Mouse (Mus musculus) embryonic facial prominence, embryonic 14.5 days (tissue): ENCODE data around the gene Fndc3b. TPM values are rescaled to one million over a fixed set of nuclear protein-coding genes. Genes with fewer than 3 reads are reported as not detected.

Experiments used
- ATAC-seq: fragments of 200-750 bp; cut with Nextera tagmentation; 2 replicates; pipeline ENCODE4 v1.8.0; 2017; ENCODE audit warnings: low read depth, moderate number of reproducible peaks, moderate TSS enrichment
- DNase-seq: peaks from one replicate; pipeline ENCODE4 v3.0.0-alpha.2; 2015; ENCODE audit warnings: low spot score
- H3K27ac ChIP-seq: fragments of 300-500 bp; sonication (generic); replicated peaks from 2 replicates; pipeline ENCODE4 v1.5.1; 2014; ENCODE audit warnings: low read depth, mild to moderate bottlenecking, low read length, moderate library complexity
- H3K27me3 ChIP-seq: fragments of 300-500 bp; sonication (generic); replicated peaks from 2 replicates; pipeline ENCODE4 v1.6.1; 2014; ENCODE audit warnings: low read length; ENCODE audit not compliant: control insufficient read depth, insufficient read depth
- H3K36me3 ChIP-seq: fragments of 300-500 bp; sonication (generic); 2 replicates; pipeline ENCODE4 v1.6.1; 2014; ENCODE audit warnings: low read length, mixed read lengths; ENCODE audit not compliant: control insufficient read depth, insufficient read depth
- H3K4me1 ChIP-seq: fragments of 300-500 bp; sonication (generic); 2 replicates; pipeline ENCODE4 v1.6.1; 2014; ENCODE audit warnings: antibody characterized with exemption, low read length; ENCODE audit not compliant: control insufficient read depth, insufficient read depth
- H3K4me2 ChIP-seq: fragments of 300-500 bp; sonication (generic); 2 replicates; pipeline ENCODE4 v1.6.1; 2014; ENCODE audit warnings: low read depth, mild to moderate bottlenecking, low read length, moderate library complexity, mixed read lengths
- H3K4me3 ChIP-seq: fragments of 300-500 bp; sonication (generic); 2 replicates; pipeline ENCODE4 v1.5.1; 2014; ENCODE audit warnings: low read depth, mild to moderate bottlenecking, low read length
- H3K9ac ChIP-seq: fragments of 300-500 bp; sonication (generic); 2 replicates; pipeline ENCODE4 v1.6.1; 2014; ENCODE audit warnings: low read depth, mild to moderate bottlenecking, low read length, moderate library complexity, mixed read lengths
- H3K9me3 ChIP-seq: fragments of 300-500 bp; sonication (generic); 2 replicates; pipeline ENCODE4 v1.6.1; 2016; ENCODE audit warnings: low read length; ENCODE audit not compliant: control insufficient read depth
- WGBS: fragments of 180-500 bp; shearing (Covaris S2); extraction: QIAGEN DNeasy Blood & Tissue Kit; methylation state at CpG from one replicate; pipeline ENCODE4 v1.1.7; 2014; 5-methylcytosine and 5-hydroxymethylcytosine counted together
- polyA plus RNA-seq: library from polyadenylated mRNA; unstranded; fragments of >200 nt; fragmentation: Nextera tagmentation; extraction: Ambion mirVana; gene quantifications from 2 replicates; pipeline ENCODE4 v1.2.1, GENCODE M21; 2014

Fndc3b gene
- polyA plus RNA-seq, 1 experiment from 2014 or later: 44.3 TPM

DNA sequence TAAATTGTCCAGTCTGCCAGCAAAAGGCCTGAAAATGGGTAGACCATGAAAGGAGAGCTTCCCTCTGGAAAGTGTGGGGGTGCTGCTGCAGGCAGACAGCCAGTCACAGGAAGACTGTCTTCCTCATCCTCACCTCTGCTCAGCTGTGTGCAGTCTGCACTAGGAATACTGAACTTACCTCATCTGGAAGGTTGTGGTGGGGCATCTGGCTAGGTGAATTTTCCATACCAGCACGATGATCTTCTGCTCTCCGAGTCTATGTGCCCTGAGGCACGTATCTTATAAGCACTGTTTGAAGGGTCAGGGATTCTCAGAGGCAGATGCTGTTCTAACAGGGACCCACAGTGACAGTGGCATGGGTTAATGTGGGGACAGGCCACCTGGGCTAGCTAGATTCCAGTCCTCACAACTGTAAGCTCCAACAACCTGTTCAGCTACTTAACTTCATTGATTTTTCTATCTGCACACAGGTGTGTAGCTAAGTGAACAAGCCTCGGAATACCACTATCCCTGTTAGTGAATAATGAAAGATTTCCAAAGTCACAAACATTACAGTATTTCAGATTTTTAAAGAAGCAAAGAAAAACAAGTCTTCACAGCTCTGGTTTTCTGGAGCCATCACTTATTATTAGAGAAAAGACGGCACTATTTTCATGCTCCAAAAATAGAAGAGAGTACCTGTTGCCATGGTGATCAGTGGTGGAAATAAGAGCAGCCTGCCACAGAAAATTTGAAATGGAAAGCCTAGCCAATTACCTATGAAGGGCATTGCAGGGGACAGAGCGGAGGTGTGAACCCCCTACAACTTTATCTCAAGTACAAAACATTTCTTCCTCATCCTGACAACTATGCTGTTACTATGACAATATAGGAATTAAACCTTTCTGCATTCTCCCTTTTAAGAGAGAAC is 128.9 kb downstream of the Fndc3b start:
- ATAC-seq: no peak
- no peak overlapping the region for H3K27ac ChIP-seq
- H3K9me3 ChIP-seq: no peaks in the 10 kb centered on the region
- no peak overlapping the region for H3K4me3 ChIP-seq
- H3K36me3 ChIP-seq: no peaks in the 10 kb centered on the region
- H3K27me3 ChIP-seq: no peaks in the 10 kb centered on the region
- H3K4me2 ChIP-seq: no peak overlapping the region
- H3K9ac ChIP-seq: no peak overlapping the region
- DNase-seq: no peak
- H3K4me1 ChIP-seq: peaks cover 10% of the 10 kb centered on the region
- WGBS: 51% methylated on average over 6 of the region's 6 CpGs

DNA sequence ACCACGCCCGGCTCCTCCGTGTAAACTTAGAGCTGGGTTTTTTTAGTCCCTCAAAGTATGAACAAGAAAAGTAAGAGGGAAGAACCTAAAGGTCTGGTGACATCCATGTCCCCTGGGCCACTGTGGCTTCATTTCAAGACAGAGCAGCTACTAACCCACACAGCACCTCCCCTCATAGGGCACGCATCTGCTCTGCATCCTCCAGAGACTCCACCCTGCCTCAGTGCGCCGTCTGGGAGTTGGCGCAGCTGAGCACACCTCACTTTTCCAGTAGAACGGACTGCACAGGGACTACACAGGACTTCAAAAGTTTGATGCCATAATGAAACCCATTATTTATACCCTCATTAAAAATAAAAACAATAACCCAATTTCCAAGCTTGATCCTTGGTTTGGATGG is 130.2 kb downstream of the Fndc3b start:
- no peak overlapping the region for H3K27ac ChIP-seq
- no peak overlapping the region for H3K4me3 ChIP-seq
- peaks cover 10% of the 10 kb centered on the region for H3K4me1 ChIP-seq
- DNase-seq: no peak
- no peaks in the 10 kb centered on the region for H3K27me3 ChIP-seq
- H3K4me2 ChIP-seq: no peak overlapping the region
- H3K9ac ChIP-seq: no peak overlapping the region
- ATAC-seq: peak; percentile 63; the same call in 1 of the 2 replicates
- 91% methylated on average over 8 of the region's 8 CpGs for WGBS
- no peaks in the 10 kb centered on the region for H3K36me3 ChIP-seq
- no peaks in the 10 kb centered on the region for H3K9me3 ChIP-seq

DNA sequence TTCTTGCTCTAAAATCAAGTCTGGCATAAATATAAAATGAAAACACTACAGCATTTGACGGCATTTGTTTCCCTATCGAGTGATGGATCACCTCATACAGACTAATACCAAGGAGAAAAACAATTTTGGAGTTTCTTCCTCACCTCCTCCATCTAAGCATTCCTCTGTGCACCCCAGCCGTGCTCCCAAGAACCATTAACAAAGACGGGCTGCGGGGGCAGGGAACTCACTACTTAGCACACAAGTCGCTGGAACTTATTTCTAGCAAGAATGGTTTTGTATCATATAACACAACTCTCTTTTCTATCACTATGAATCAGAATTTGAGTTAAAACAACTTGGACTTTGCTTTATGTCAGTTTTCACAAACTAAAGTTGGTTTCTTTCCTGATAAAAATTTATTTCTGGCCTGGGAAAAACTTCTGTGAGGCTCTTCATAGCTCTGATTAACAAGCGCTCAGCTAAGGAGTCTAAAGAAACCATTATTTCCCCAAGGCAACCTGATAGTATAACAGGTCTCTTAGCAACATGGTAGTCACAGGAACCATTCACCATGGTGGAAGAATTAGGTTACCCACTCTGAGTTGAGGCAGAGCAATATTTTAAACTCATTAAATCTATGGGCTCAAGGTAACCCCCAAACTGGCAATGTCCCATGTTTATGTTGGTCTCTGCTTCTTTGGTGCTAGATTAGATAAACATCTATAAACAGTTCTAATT is 131.1 kb downstream of the Fndc3b start:
- 47% methylated on average over 7 of the region's 7 CpGs for WGBS

DNA sequence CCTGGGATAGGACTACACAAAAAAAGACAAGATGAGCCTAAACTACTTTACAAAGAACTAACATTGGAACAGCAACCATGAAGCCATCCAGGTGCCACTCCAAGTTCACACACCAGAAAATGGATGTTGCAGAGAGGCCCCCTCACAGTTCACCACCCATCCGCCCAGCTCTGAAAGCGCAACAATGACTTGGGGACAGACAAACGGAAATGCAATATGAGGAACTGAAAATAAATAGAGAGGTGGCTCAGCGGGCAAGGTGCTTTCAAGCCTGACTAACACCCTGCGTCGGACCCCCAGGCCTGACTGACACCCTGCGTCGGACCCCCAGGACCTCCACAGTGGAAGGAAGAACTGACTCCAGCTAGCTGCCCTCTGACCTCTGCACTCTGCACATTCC is 131.9 kb downstream of the Fndc3b start:
- Histone ChIP-seq H3K4me3 (no peak overlapping the region), H3K4me1 (peaks cover 10% of the 10 kb centered on the region), H3K27me3 (no peaks in the 10 kb centered on the region), H3K4me2 (no peak overlapping the region), H3K36me3 (no peaks in the 10 kb centered on the region), H3K27ac (no peak overlapping the region), H3K9ac (no peak overlapping the region), H3K9me3 (no peaks in the 10 kb centered on the region)
- WGBS: 67% methylated on average over 8 of the region's 8 CpGs
- DNase-seq (no peak), ATAC-seq (no peak)

More for the DNA sequence above, 131.1 kb downstream of the Fndc3b start:
- DNase-seq: no peak
- no peak overlapping the region for H3K9ac ChIP-seq
- no peak overlapping the region for H3K4me2 ChIP-seq
- no peak overlapping the region for H3K4me3 ChIP-seq
- H3K27ac ChIP-seq: 0 out of 2 replicates have a peak overlapping the region, but pooled peaks have one; percentile 8
- peaks cover 10% of the 10 kb centered on the region for H3K4me1 ChIP-seq
- H3K9me3 ChIP-seq: no peaks in the 10 kb centered on the region
- no peaks in the 10 kb centered on the region for H3K27me3 ChIP-seq
- no peaks in the 10 kb centered on the region for H3K36me3 ChIP-seq
- no peak for ATAC-seq

DNA sequence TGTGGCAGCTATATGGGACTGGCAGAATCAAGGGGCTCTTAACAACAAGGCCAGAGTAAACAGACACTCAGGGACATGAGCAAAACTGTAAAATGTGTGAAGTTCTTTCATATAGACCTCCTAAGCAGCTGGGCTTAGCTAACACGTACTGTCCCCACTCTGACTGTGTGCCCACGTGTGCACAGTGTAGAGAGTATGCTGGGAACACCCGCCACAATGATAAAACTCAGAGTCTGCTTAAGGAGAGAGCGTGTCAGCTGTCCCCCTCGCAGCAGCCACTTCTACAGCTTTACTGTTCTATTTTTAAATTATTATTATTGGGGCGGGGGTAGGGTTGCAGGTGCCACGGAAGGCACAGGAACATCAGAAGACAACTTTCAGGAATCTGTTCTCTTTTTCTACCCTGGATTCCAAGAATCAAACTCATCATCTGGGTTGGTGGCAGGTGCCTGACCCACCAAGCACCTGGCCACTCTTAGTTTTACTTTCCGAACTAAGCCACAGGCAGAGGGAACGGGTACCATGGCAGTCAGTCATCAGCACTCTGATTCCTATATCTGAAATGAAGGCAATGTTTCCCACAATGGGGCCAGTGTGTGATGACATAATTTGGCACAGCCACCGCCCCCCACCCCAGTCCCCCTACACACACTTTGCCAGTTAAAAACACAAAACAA is 133.6 kb downstream of the Fndc3b start:
- no peak for DNase-seq
- Histone ChIP-seq H3K36me3 (no peaks in the 10 kb centered on the region), H3K4me2 (no peak overlapping the region), H3K9ac (no peak overlapping the region), H3K27ac (no peak overlapping the region), H3K27me3 (no peaks in the 10 kb centered on the region), H3K9me3 (no peaks in the 10 kb centered on the region), H3K4me1 (peaks cover 18% of the 10 kb centered on the region), H3K4me3 (no peak overlapping the region)
- ATAC-seq: no peak
- WGBS: 79% methylated on average over 10 of the region's 10 CpGs

DNA sequence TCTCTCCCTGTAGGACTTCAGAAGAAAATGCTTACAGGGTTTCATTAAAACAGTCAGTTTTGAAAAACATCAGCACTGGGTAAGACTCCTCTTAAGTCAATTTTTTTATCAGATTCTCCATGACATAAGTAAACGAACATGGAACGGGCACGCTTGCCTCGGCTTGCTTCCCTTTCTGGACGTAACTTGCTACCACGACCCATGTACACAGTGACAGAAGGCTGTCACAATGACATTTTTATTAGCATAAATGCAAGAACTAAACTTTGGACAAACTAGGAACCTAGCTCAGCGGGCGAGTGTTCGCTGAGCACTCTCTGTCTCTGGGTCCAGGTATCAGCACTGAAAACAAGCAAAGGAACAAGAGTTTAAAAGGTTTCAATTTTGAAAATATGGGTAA is 136.9 kb downstream of the Fndc3b start:
- Histone ChIP-seq H3K27me3 (no peaks in the 10 kb centered on the region), H3K27ac (peak overlapping the region; percentile 57; the same call in 1 of the 2 replicates), H3K36me3 (no peaks in the 10 kb centered on the region), H3K4me1 (peaks cover 11% of the 10 kb centered on the region), H3K4me2 (no peak overlapping the region), H3K9ac (no peak overlapping the region), H3K9me3 (no peaks in the 10 kb centered on the region), H3K4me3 (no peak overlapping the region)
- WGBS: 73% methylated on average over 9 of the region's 9 CpGs
- no peak for DNase-seq
- no peak for ATAC-seq

DNA sequence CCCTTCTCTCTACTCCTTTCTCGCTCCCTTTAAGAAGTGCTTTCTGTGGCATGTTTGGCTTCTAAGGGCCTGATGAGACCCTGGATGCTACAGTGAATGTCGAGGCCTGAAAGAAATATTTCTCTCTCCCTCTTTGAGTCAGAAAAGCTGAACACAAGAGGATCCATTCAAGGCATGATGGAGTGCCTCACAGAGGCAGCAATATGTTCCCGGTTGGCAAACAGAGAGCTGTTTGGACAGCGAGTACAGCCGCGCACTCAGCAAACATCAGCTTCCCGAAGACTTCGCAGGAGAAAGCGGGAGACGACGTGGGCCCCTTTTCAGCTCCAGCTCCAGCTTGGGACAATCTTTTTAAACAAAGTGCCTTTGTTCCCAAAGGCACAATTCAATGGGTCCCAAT is 137.6 kb downstream of the Fndc3b start:
- ATAC-seq: no peak
- no peak overlapping the region for H3K9ac ChIP-seq
- H3K4me3 ChIP-seq: no peak overlapping the region
- H3K36me3 ChIP-seq: no peaks in the 10 kb centered on the region
- 47% methylated on average over 11 of the region's 11 CpGs for WGBS
- peaks cover 11% of the 10 kb centered on the region for H3K4me1 ChIP-seq
- no peaks in the 10 kb centered on the region for H3K27me3 ChIP-seq
- peak; percentile 39 for DNase-seq
- H3K27ac ChIP-seq: peak overlapping the region; percentile 57
- no peaks in the 10 kb centered on the region for H3K9me3 ChIP-seq
- H3K4me2 ChIP-seq: no peak overlapping the region

DNA sequence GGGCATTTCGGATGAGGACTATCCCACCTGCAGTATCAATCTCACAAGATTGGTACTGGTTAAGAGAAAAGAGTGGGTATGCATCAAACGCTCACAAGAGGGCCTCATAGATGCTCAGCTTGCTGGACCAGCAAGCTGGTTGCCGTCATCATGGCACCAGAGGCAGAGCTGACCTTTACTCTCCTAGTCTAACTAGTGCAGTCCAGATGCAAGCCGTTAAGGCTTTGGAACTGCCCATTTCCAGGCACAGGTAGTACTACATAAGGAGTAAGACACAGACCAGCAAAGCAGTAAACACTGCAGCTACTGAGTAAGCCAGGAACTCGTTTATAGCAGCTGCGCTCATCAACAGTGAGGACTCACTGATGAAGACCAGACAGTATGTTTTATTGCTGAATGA is 138.8 kb downstream of the Fndc3b start:
- H3K4me3 ChIP-seq: no peak overlapping the region
- WGBS: 54% methylated on average over 6 of the region's 6 CpGs
- H3K27ac ChIP-seq: peak overlapping the region; percentile 57
- DNase-seq (peak; percentile 36), ATAC-seq (no peak)
- H3K9me3 ChIP-seq: no peaks in the 10 kb centered on the region
- no peak overlapping the region for H3K4me2 ChIP-seq
- no peaks in the 10 kb centered on the region for H3K36me3 ChIP-seq
- H3K9ac ChIP-seq: no peak overlapping the region
- no peaks in the 10 kb centered on the region for H3K27me3 ChIP-seq
- H3K4me1 ChIP-seq: peaks cover 11% of the 10 kb centered on the region
